Mouse (Mus musculus): ENCODE results near the gene Gm20896.
"Not testable (repeated sequence)": the region's sequence is repeated elsewhere in the genome, so short reads cannot be mapped to it uniquely, and the experiment has no call there.

Gene Gm20896

DNA sequence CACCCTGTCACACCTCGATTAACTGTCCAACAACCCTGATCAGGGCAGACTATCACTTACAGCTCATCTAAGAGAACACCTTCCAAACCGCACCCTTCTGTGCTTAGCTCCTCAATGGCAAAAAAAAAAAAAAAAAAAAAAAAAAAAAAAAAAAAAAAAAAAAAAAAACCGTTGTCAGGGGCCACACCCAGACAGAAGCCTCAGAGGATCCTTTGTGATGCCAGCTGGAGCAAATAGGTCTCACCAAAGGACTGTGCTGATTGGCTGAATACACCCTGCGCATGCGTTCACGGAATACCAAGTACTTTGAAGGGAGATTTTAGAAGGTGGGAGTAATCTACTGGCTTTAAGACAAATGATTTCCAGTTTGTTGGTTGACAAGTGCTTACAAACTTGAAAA, at the start of gene Gm20896:
TSS of gene Gm20896 (minus strand) at position 101 of the 400 bp plus-strand sequence.
- not testable (repeated sequence) for DNase-seq
